Comparison of ENCODE assay signal across 9 mouse cellular contexts in the genomic region with DNA sequence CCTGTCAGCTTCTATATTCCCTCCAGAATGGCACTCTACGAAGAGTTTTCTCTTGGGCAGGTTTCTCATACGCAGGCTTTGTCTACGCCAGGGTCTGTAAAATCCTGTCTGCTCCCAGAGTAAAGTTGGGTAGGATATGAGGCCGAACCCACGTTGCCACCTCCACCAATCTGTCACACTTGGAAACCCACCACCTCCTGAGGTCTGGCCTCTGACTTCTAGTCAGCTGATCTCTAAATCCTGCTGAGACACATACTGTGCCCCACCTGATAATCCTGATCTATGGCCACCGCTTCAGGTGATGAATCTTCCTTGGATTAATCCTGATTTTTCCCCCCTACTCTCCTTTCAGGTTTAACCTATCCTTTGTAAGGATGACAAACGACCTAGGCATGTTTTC.
DNase-seq lines count a peak whose midpoint lies in the region; ATAC-seq and TF ChIP-seq lines count a peak whose summit lies in the region.
"Had no signal": no experiment of that assay in that cellular context is flagged by ENCODE, and none has a peak within 500 bp of the region (broad histone marks: within the 10 kb centered on the region; RNA-seq: fewer than 3 reads in every experiment).

No protein-coding gene starts in this region.

- peak overlapping the region; percentile 64 for H3K27ac ChIP-seq in gastrocnemius, adult 2 months
- no peak overlapping the region for H3K27ac ChIP-seq in lung, embryonic 14.5 days (ENCODE audit: low read depth)
- H3K27ac ChIP-seq in limb, embryonic 11.5 days (replicated peaks; ENCODE audit: low read depth, low read length): peak overlapping the region; percentile 63
- H3K27ac ChIP-seq in stomach, embryonic 15.5 days: no peak overlapping the region

- 53% methylated on average over 7 of the region's 7 CpGs for WGBS in lung, embryonic 14.5 days
- 28% methylated on average over 7 of the region's 7 CpGs for WGBS in limb, embryonic 11.5 days
- WGBS in stomach, embryonic 15.5 days: 56% methylated on average over 7 of the region's 7 CpGs

- H3K36me3 ChIP-seq in lung, embryonic 14.5 days (ENCODE audit: insufficient read depth): no peaks in the 10 kb centered on the region
- H3K36me3 ChIP-seq in limb, embryonic 11.5 days (ENCODE audit: control insufficient read depth, insufficient read depth, low read length): no peaks in the 10 kb centered on the region
- no peaks in the 10 kb centered on the region for H3K36me3 ChIP-seq in stomach, embryonic 15.5 days

- no peak for TF ChIP-seq CTCF in gastrocnemius, adult 2 months (IDR thresholded peaks at IDR 0.05)
- no peak for TF ChIP-seq CTCF in lung, embryonic 14.5 days (IDR thresholded peaks at IDR 0.05; ENCODE audit: low read depth)

- ATAC-seq in lung, embryonic 14.5 days (ENCODE audit: insufficient read depth): no peak
- peak; percentile 32; the same call in 1 of the 2 replicates for ATAC-seq in limb, embryonic 11.5 days (ENCODE audit: insufficient number of reproducible peaks, low FRiP score, low TSS enrichment, low read depth)
- ATAC-seq in stomach, embryonic 15.5 days (ENCODE audit: insufficient read depth, low FRiP score, low read depth): no peak

- no peak overlapping the region for H3K9ac ChIP-seq in lung, embryonic 14.5 days
- H3K9ac ChIP-seq in limb, embryonic 11.5 days (ENCODE audit: low read length): no peak overlapping the region
- H3K9ac ChIP-seq in stomach, embryonic 15.5 days: no peak overlapping the region

- H3K4me2 ChIP-seq in lung, embryonic 14.5 days: peak overlapping the region; percentile 49
- H3K4me2 ChIP-seq in limb, embryonic 11.5 days (ENCODE audit: low read depth, severe bottlenecking): peak overlapping the region; percentile 48
- H3K4me2 ChIP-seq in stomach, embryonic 15.5 days: peak overlapping the region; percentile 46

- H3K4me1 ChIP-seq in lung, embryonic 14.5 days (ENCODE audit: insufficient read depth): no peaks in the 10 kb centered on the region
- peaks cover 14% of the 10 kb centered on the region for H3K4me1 ChIP-seq in limb, embryonic 11.5 days (ENCODE audit: control insufficient read depth, insufficient read depth, low read length)
- peaks cover 3% of the 10 kb centered on the region; the same call in 1 of the 2 replicates for H3K4me1 ChIP-seq in stomach, embryonic 15.5 days

- DNase-seq in gastrocnemius, adult 2 months: no peak
- DNase-seq in gastrocnemius, postnatal 36 days: no peak
- DNase-seq in lung, embryonic 14.5 days: no peak
- no peak for DNase-seq in lung, postnatal 4 days
- DNase-seq in limb, embryonic 11.5 days (ENCODE audit: low spot score): peak; percentile 39
- DNase-seq in left cerebral cortex, adult 18-20 months (ENCODE audit: low spot score in 2 of 2): no peak
- no peak for DNase-seq in ovary, postnatal 10 days (ENCODE audit: low spot score)
- DNase-seq: right cerebral cortex, postnatal 25 days had no signal

- peak overlapping the region; percentile 43 for H3K4me3 ChIP-seq in gastrocnemius, adult 2 months
- H3K4me3 ChIP-seq in lung, embryonic 14.5 days (ENCODE audit: low read depth, low read length): no peak overlapping the region
- H3K4me3 ChIP-seq in limb, embryonic 11.5 days (ENCODE audit: low read depth, low read length): no peak overlapping the region; the same call in 1 of the 2 replicates
- H3K4me3 ChIP-seq in stomach, embryonic 15.5 days (replicated peaks): no peak overlapping the region

- intact Hi-C loops in gastrocnemius, adult 2 months (cut with DNase I): no loop called here
- intact Hi-C loops in gastrocnemius, postnatal 36 days (cut with DNase I): no loop called here

- H3K9me3 ChIP-seq in lung, embryonic 14.5 days (ENCODE audit: low read depth, low read length): peaks cover 4% of the 10 kb centered on the region; the same call in 1 of the 2 replicates
- no peaks in the 10 kb centered on the region for H3K9me3 ChIP-seq in limb, embryonic 11.5 days (ENCODE audit: control insufficient read depth, low read length)
- H3K9me3 ChIP-seq in stomach, embryonic 15.5 days: no peaks in the 10 kb centered on the region

- peaks cover 11% of the 10 kb centered on the region; the same call in 1 of the 2 replicates for H3K27me3 ChIP-seq in lung, embryonic 14.5 days (ENCODE audit: insufficient read depth, low read length)
- H3K27me3 ChIP-seq in limb, embryonic 11.5 days (ENCODE audit: control insufficient read depth, insufficient read depth, low read length): no peaks in the 10 kb centered on the region
- peaks cover 3% of the 10 kb centered on the region for H3K27me3 ChIP-seq in stomach, embryonic 15.5 days (replicated peaks)

Comparison
In these comparisons a context has a peak if more than half of its experiments do, and no peak if none do; other contexts are left out.
1. H3K27ac ChIP-seq: peak in gastrocnemius, adult 2 months (single experiment) and limb, embryonic 11.5 days (single experiment); none in lung, embryonic 14.5 days (single experiment) and stomach, embryonic 15.5 days (single experiment).
2. Peak in every context shown above with its lines, with median percentiles within 50 percentile points of each other: H3K4me2 ChIP-seq.